Mouse (Mus musculus): ENCODE results near the gene Lamtor5. TPM values are rescaled to one million over a fixed set of nuclear protein-coding genes. Genes with fewer than 3 reads are reported as not detected.
"Not testable (repeated sequence)": the region's sequence is repeated elsewhere in the genome, so short reads cannot be mapped to it uniquely, and the experiment has no call there.

Lamtor5 gene
- polyA plus RNA-seq, 2 experiments, result 44.7 to 109 TPM

GRCm38 (mm10) chr3:107295672-107296360 is 17.2 kb downstream of the Lamtor5 start:
- WGBS (ENCODE audit: insufficient replicate concordance), result 71% methylated on average over 5 of the region's 5 CpGs
- Histone ChIP-seq H3K4me2 (ENCODE audit: low read depth) (no peak overlapping the region), H3K36me3 (replicated peaks; ENCODE audit: control insufficient read depth, insufficient read depth, low read depth) (no peaks in the 10 kb centered on the region), H3K27ac (no peak overlapping the region), H3K4me1 (replicated peaks; ENCODE audit: control insufficient read depth in 2 of 2, insufficient read depth in 2 of 2, low read length in 1 of 2) (no peaks in the 10 kb centered on the region), H3K9ac (replicated peaks) (no peak overlapping the region), H3K9me3 (ENCODE audit: control insufficient read depth, low read length) (no peaks in the 10 kb centered on the region), H3K27me3 (ENCODE audit: control insufficient read depth, insufficient read depth, low read length) (no peaks in the 10 kb centered on the region), H3K4me3 (ENCODE audit: insufficient read depth in 1 of 2, low read depth in 2 of 2, low read length in 2 of 2) (no peak overlapping the region)
- DNase-seq (ENCODE audit: low read depth in 3 of 3, low spot score in 3 of 3), result no peak
- ATAC-seq (ENCODE audit: insufficient read depth), result no peak
- TF ChIP-seq EP300 (IDR thresholded peaks at IDR 0.05; ENCODE audit: low read depth) (no peak), CTCF (IDR thresholded peaks at IDR 0.05; ENCODE audit: low read depth) (no peak)

GRCm38 (mm10) chr3:107296917-107297316 is 18.3 kb downstream of the Lamtor5 start:
- ATAC-seq (ENCODE audit: insufficient read depth); H3K27ac ChIP-seq; H3K9ac ChIP-seq (replicated peaks); H3K36me3 ChIP-seq (replicated peaks; ENCODE audit: control insufficient read depth, insufficient read depth, low read depth); H3K4me1 ChIP-seq (replicated peaks; ENCODE audit: control insufficient read depth in 2 of 2, insufficient read depth in 2 of 2, low read length in 1 of 2); H3K27me3 ChIP-seq (ENCODE audit: control insufficient read depth, insufficient read depth, low read length); DNase-seq (ENCODE audit: low read depth in 3 of 3, low spot score in 3 of 3); H3K4me2 ChIP-seq (ENCODE audit: low read depth); H3K9me3 ChIP-seq (ENCODE audit: control insufficient read depth, low read length); H3K4me3 ChIP-seq (ENCODE audit: insufficient read depth in 1 of 2, low read depth in 2 of 2, low read length in 2 of 2): not testable (repeated sequence)
- 77% methylated on average over 4 of the region's 4 CpGs for WGBS (ENCODE audit: insufficient replicate concordance)

DNA sequence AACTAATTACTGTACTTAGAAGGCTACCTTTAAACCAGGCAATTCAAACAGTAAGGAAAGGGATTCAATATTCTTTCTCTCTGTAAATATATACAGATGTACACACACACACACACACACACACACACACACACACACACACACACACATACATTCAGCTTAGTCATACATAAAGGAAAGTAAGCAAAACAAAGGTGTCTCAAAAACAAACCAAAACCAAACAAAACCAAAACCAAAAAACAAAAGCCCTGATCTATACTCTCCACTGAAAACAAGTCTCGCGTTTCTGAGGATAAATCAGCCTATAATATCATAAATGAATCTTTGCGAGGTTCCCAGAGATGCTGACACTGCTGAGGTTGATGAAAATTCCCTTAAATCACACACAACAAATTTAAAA is 38.7 kb downstream of the Lamtor5 start:
- DNase-seq (ENCODE audit: low read depth in 3 of 3, low spot score in 3 of 3) (no peak), ATAC-seq (ENCODE audit: insufficient read depth) (no peak)
- no peak overlapping the region for H3K27ac ChIP-seq
- H3K4me3 ChIP-seq (ENCODE audit: insufficient read depth in 1 of 2, low read depth in 2 of 2, low read length in 2 of 2), result no peak overlapping the region
- no peak overlapping the region for H3K4me2 ChIP-seq (ENCODE audit: low read depth)
- peaks cover 0 to 3% of the 10 kb centered on the region in 2 experiments; a peak in 1 of 4 replicates for H3K4me1 ChIP-seq (replicated peaks; ENCODE audit: control insufficient read depth in 2 of 2, insufficient read depth in 2 of 2, low read length in 1 of 2)
- peaks cover 42% of the 10 kb centered on the region for H3K36me3 ChIP-seq (replicated peaks; ENCODE audit: control insufficient read depth, insufficient read depth, low read depth)
- no peaks in the 10 kb centered on the region for H3K9me3 ChIP-seq (ENCODE audit: control insufficient read depth, low read length)
- H3K9ac ChIP-seq (replicated peaks), result no peak overlapping the region
- WGBS (ENCODE audit: insufficient replicate concordance), result 81% methylated on average over 3 of the region's 3 CpGs
- TF ChIP-seq CTCF (IDR thresholded peaks at IDR 0.05; ENCODE audit: low read depth), result no peak
- TF ChIP-seq EP300 (IDR thresholded peaks at IDR 0.05; ENCODE audit: low read depth), result no peak
- no peaks in the 10 kb centered on the region for H3K27me3 ChIP-seq (ENCODE audit: control insufficient read depth, insufficient read depth, low read length)

GRCm38 (mm10) chr3:107321141-107321540 is 42.5 kb downstream of the Lamtor5 start:
- ATAC-seq (ENCODE audit: insufficient read depth) (no peak), DNase-seq (ENCODE audit: low read depth in 3 of 3, low spot score in 3 of 3) (no peak)
- Histone ChIP-seq H3K9ac (replicated peaks) (no peak overlapping the region), H3K4me2 (ENCODE audit: low read depth) (no peak overlapping the region), H3K27ac (no peak overlapping the region), H3K36me3 (replicated peaks; ENCODE audit: control insufficient read depth, insufficient read depth, low read depth) (peaks cover 53% of the 10 kb centered on the region), H3K4me1 (replicated peaks; ENCODE audit: control insufficient read depth in 2 of 2, insufficient read depth in 2 of 2, low read length in 1 of 2) (peaks cover 9 to 10% of the 10 kb centered on the region in 2 experiments; a peak in 3 of 4 replicates), H3K9me3 (ENCODE audit: control insufficient read depth, low read length) (no peaks in the 10 kb centered on the region), H3K4me3 (ENCODE audit: insufficient read depth in 1 of 2, low read depth in 2 of 2, low read length in 2 of 2) (no peak overlapping the region), H3K27me3 (ENCODE audit: control insufficient read depth, insufficient read depth, low read length) (no peaks in the 10 kb centered on the region)
- 87% methylated on average over 2 of the region's 2 CpGs for WGBS (ENCODE audit: insufficient replicate concordance)
- TF ChIP-seq EP300 (IDR thresholded peaks at IDR 0.05; ENCODE audit: low read depth), result no peak
- no peak for TF ChIP-seq CTCF (IDR thresholded peaks at IDR 0.05; ENCODE audit: low read depth)

- DNase-seq (ENCODE audit: low read depth in 3 of 3, low spot score in 3 of 3) (no peak), ATAC-seq (ENCODE audit: insufficient read depth) (no peak)
- H3K4me3 ChIP-seq (ENCODE audit: insufficient read depth in 1 of 2, low read depth in 2 of 2, low read length in 2 of 2), result no peak overlapping the region
- H3K27me3 ChIP-seq (ENCODE audit: control insufficient read depth, insufficient read depth, low read length), result no peaks in the 10 kb centered on the region
- H3K9ac ChIP-seq (replicated peaks), result no peak overlapping the region
- peaks cover 57% of the 10 kb centered on the region for H3K36me3 ChIP-seq (replicated peaks; ENCODE audit: control insufficient read depth, insufficient read depth, low read depth)
- H3K4me2 ChIP-seq (ENCODE audit: low read depth), result no peak overlapping the region; the same call in 1 of the 2 replicates
- H3K27ac ChIP-seq, result no peak overlapping the region
- H3K9me3 ChIP-seq (ENCODE audit: control insufficient read depth, low read length), result no peaks in the 10 kb centered on the region
- peaks cover 9 to 10% of the 10 kb centered on the region in 2 experiments; a peak in 3 of 4 replicates for H3K4me1 ChIP-seq (replicated peaks; ENCODE audit: control insufficient read depth in 2 of 2, insufficient read depth in 2 of 2, low read length in 1 of 2)
- TF ChIP-seq EP300 (IDR thresholded peaks at IDR 0.05; ENCODE audit: low read depth) (no peak), CTCF (IDR thresholded peaks at IDR 0.05; ENCODE audit: low read depth) (no peak)
Measured at GRCm38 (mm10) chr3:107321776-107322175, 43.1 kb downstream of the Lamtor5 start.
